Mouse (Mus musculus) kidney, adult 9 months (tissue): ENCODE data around the gene Dscam.

ENCODE experiments used
- DNase-seq: peaks from one replicate; pipeline ENCODE4 v3.0.0; 2022

Gene Dscam

GRCm38 (mm10) chr16:96634097-96634790, 536.3 kb downstream of the Dscam start:
- DNase-seq: no peak

- DNase-seq: no peak
Measured at GRCm38 (mm10) chr16:96630241-96630640, 540.3 kb downstream of the Dscam start.

GRCm38 (mm10) chr16:96629623-96630022, 540.9 kb downstream of the Dscam start:
- DNase-seq: no peak

GRCm38 (mm10) chr16:96625468-96625867, 545.1 kb downstream of the Dscam start:
- no peak for DNase-seq

- DNase-seq: no peak
Measured at GRCm38 (mm10) chr16:96624570-96625411, 545.8 kb downstream of the Dscam start.

GRCm38 (mm10) chr16:96620861-96621260, 549.7 kb downstream of the Dscam start:
- DNase-seq: no peak

- no peak for DNase-seq
Measured at GRCm38 (mm10) chr16:96620402-96620801, 550.1 kb downstream of the Dscam start.

- peak; percentile 8 for DNase-seq
Measured at GRCm38 (mm10) chr16:96617772-96618171, 552.8 kb downstream of the Dscam start.

GRCm38 (mm10) chr16:96613275-96613674, 557.3 kb downstream of the Dscam start:
- DNase-seq: no peak

GRCm38 (mm10) chr16:96610806-96611205, 559.7 kb downstream of the Dscam start:
- DNase-seq: peak; percentile 74

GRCm38 (mm10) chr16:96602206-96602605, 568.3 kb downstream of the Dscam start:
- DNase-seq: no peak

- DNase-seq: peak; percentile 60
Measured at GRCm38 (mm10) chr16:96600791-96601190, 569.8 kb downstream of the Dscam start.

- no peak for DNase-seq
Measured at GRCm38 (mm10) chr16:96599401-96600060, 571.0 kb downstream of the Dscam start.

GRCm38 (mm10) chr16:96575841-96576240, 594.7 kb downstream of the Dscam start:
- no peak for DNase-seq

- no peak for DNase-seq
Measured at GRCm38 (mm10) chr16:96567428-96567827, 603.1 kb downstream of the Dscam start.

- DNase-seq: no peak
Measured at GRCm38 (mm10) chr16:96563350-96564257, 606.9 kb downstream of the Dscam start.

- no peak for DNase-seq
Measured at GRCm38 (mm10) chr16:96559796-96560195, 610.8 kb downstream of the Dscam start.

GRCm38 (mm10) chr16:96558341-96558740, 612.2 kb downstream of the Dscam start:
- DNase-seq: no peak

GRCm38 (mm10) chr16:96556621-96557020, 613.9 kb downstream of the Dscam start:
- DNase-seq: no peak

GRCm38 (mm10) chr16:96555412-96555811, 615.1 kb downstream of the Dscam start:
- no peak for DNase-seq

- no peak for DNase-seq
Measured at GRCm38 (mm10) chr16:96552680-96553079, 617.9 kb downstream of the Dscam start.

GRCm38 (mm10) chr16:96541056-96541455, 629.5 kb downstream of the Dscam start:
- peak; percentile 20 for DNase-seq
